Mouse (Mus musculus) MEL (cell line): ENCODE measurements at regions not wholly inside any gene's neighbourhood (a gene's known extent, or its start where the extent isn't known, plus 50 kb on each side); places are given as distances from the start of the nearest gene placed in this dataset.
"Not testable (repeated sequence)": the region's sequence is repeated elsewhere in the genome, so short reads cannot be mapped to it uniquely, and the experiment has no call there.

Experiments
- BHLHE40 ChIP-seq: IDR thresholded peaks from 2 replicates; pipeline ENCODE4 v1.6.1; 2012; ENCODE audit warnings: low read depth, mild to moderate bottlenecking, inconsistent platforms, low read length, improper control_type of control experiment, borderline replicate concordance
- CTCF ChIP-seq, 3 experiments: IDR thresholded peaks in 2 of 3; conservative IDR thresholded peaks in 1 of 3; 2 replicates each; pipeline ENCODE4 v1.5.1; 2011 to 2012; ENCODE audit warnings: low read length in 3 of 3, low read depth in 2 of 3, mild to moderate bottlenecking in 2 of 3, improper control_type of control experiment in 1 of 3, inconsistent platforms in 1 of 3, mixed read lengths in 1 of 3, moderate library complexity in 1 of 3; ENCODE audit not compliant: control insufficient read depth in 1 of 3, insufficient read depth in 1 of 3, poor library complexity in 1 of 3, severe bottlenecking in 1 of 3
- ELF1 ChIP-seq: IDR thresholded peaks from 2 replicates; pipeline ENCODE4 v1.6.1; 2014; ENCODE audit warnings: low read depth, mild to moderate bottlenecking, inconsistent platforms, low read length, improper control_type of control experiment, moderate library complexity
- EP300 ChIP-seq, 2 experiments: IDR thresholded peaks; 2 replicates each; pipeline ENCODE4 v1.6.1; 2011; ENCODE audit warnings: improper control_type of control experiment in 2 of 2, low read length in 2 of 2, low read depth in 1 of 2, mild to moderate bottlenecking in 1 of 2
- HCFC1 ChIP-seq: IDR thresholded peaks from 2 replicates; pipeline ENCODE4 v1.6.1; 2012; ENCODE audit warnings: low read depth, mild to moderate bottlenecking, inconsistent platforms, low read length, improper control_type of control experiment, moderate library complexity
- MAFK ChIP-seq: IDR thresholded peaks from 2 replicates; pipeline ENCODE4 v1.6.1; 2011; ENCODE audit warnings: low read depth, mild to moderate bottlenecking, low read length, improper control_type of control experiment, borderline replicate concordance
- NELFE ChIP-seq: IDR thresholded peaks from 2 replicates; pipeline ENCODE4 v1.6.1; 2011; ENCODE audit warnings: low read depth, low read length, improper control_type of control experiment
- NRF1 ChIP-seq: IDR thresholded peaks from 2 replicates; pipeline ENCODE4 v1.6.1; 2014; ENCODE audit warnings: low read depth, mild to moderate bottlenecking, inconsistent platforms, low read length, improper control_type of control experiment, moderate library complexity; ENCODE audit not compliant: poor library complexity, insufficient read depth, severe bottlenecking
- POLR2A ChIP-seq, 2 experiments: IDR thresholded peaks; 2 replicates each; pipeline ENCODE4 v1.6.1; 2011 to 2012; ENCODE audit warnings: low read length in 2 of 2, mild to moderate bottlenecking in 2 of 2, control low read depth in 1 of 2, improper control_type of control experiment in 1 of 2, low read depth in 1 of 2, moderate library complexity in 1 of 2; ENCODE audit not compliant: control insufficient read depth in 1 of 2, insufficient read depth in 1 of 2, poor library complexity in 1 of 2
- TAL1 ChIP-seq: IDR thresholded peaks from 2 replicates; pipeline ENCODE4 v1.6.1; 2012; ENCODE audit warnings: mild to moderate bottlenecking, inconsistent platforms, low read length, moderate library complexity, mixed read lengths
- TCF12 ChIP-seq: IDR thresholded peaks from 2 replicates; pipeline ENCODE4 v1.6.1; 2014; ENCODE audit warnings: low read depth, mild to moderate bottlenecking, inconsistent platforms, low read length, improper control_type of control experiment, moderate library complexity
- USF1 ChIP-seq: IDR thresholded peaks from 2 replicates; pipeline ENCODE4 v1.6.1; 2014; ENCODE audit warnings: low read depth, mild to moderate bottlenecking, inconsistent platforms, low read length, improper control_type of control experiment, moderate library complexity
- USF2 ChIP-seq, 2 experiments: IDR thresholded peaks; 2 replicates each; pipeline ENCODE4 v1.6.1; 2011 to 2012; ENCODE audit warnings: improper control_type of control experiment in 2 of 2, low read length in 2 of 2, borderline replicate concordance in 1 of 2, inconsistent platforms in 1 of 2, low read depth in 1 of 2, mild to moderate bottlenecking in 1 of 2; ENCODE audit not compliant: insufficient read depth in 1 of 2
- ZMIZ1 ChIP-seq: IDR thresholded peaks from 2 replicates; pipeline ENCODE4 v1.6.1; 2012; ENCODE audit warnings: low read depth, mild to moderate bottlenecking, inconsistent platforms, low read length, improper control_type of control experiment, moderate library complexity

DNA sequence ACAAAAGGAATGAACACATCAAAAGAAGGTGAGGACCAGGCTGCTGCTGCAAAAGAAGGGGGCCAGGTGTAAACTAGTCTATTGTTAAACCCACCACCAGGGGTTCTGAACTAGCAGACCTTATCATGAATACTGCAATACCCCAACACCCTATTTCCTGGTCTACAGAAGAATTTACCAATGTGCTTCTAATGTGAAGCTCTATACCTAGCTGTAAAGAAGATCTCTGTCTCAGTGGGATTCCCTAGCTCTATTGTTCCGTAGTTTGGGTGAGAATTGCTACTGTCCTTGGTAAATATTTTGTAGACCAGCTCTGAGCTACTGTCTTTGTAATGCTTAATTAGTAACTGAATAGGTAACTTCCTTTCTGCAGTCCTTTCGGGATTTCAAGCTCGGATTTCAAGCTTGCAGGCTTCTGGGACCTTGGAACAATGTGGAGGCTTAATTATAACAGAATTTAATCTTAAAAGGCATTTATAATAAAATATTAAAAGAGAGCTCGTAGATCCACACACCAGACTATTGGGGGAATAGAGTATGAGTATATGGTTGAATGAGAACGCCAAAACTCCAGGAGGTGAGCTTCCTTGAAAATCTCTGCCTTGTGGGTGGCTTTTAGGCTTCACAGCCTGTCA, 238.5 kb downstream of the Gm8797 start:
- TF ChIP-seq TAL1; POLR2A (IDR thresholded peaks at IDR 0.05; ENCODE audit: control insufficient read depth in 1 of 2, insufficient read depth in 1 of 2, low read depth in 1 of 2, low read length in 2 of 2, poor library complexity in 1 of 2); CTCF (IDR thresholded peaks at IDR 0.05 in 2 of 3, conservative IDR thresholded peaks at IDR 0.05 in 1 of 3; ENCODE audit: control insufficient read depth in 1 of 3, insufficient read depth in 1 of 3, low read depth in 2 of 3, low read length in 3 of 3, poor library complexity in 1 of 3, severe bottlenecking in 1 of 3); ZMIZ1; MAFK; NELFE; EP300 (IDR thresholded peaks at IDR 0.05; ENCODE audit: low read depth in 1 of 2, low read length in 2 of 2); TCF12; BHLHE40; USF1; ELF1; HCFC1; NRF1; USF2 (IDR thresholded peaks at IDR 0.05; ENCODE audit: borderline replicate concordance in 1 of 2, insufficient read depth in 1 of 2, low read depth in 1 of 2, low read length in 2 of 2): not testable (repeated sequence)
